Mouse (Mus musculus): ENCODE results near the gene Atxn2. TPM values are rescaled to one million over a fixed set of nuclear protein-coding genes. Genes with fewer than 3 reads are reported as not detected.

Gene Atxn2
- polyA plus RNA-seq, 1 experiment from 2014 or later: 38.9 TPM

DNA sequence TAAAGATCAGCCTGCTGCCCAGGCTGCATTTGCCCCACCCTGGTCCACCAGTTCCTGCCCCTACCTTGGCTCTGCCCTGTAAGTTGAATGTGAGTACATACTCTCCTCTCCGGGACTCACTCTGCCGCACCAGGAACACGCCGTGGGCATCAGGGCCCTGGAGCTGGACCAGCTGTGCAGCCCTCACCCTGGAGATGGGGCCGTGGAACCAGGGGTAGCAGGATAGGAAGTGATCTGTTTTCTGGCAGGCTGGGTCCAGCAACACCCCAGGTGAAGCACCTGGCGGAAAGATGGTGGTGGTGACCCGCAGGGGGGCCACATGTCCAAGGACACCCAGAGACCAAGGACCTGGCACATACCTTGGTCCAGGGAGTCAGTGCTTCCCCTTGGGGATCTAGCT is 107.3 kb downstream of the Atxn2 start:
- Histone ChIP-seq H3K36me3 (ENCODE audit: insufficient read depth, low read length) (peaks cover 66% of the 10 kb centered on the region), H3K9me3 (ENCODE audit: low read length) (no peaks in the 10 kb centered on the region), H3K4me3 (ENCODE audit: low read length) (no peak overlapping the region), H3K27me3 (ENCODE audit: insufficient read depth, low read length) (no peaks in the 10 kb centered on the region), H3K27ac (ENCODE audit: low read length) (no peak overlapping the region), H3K4me2 (replicated peaks; ENCODE audit: low read depth, low read length) (no peak overlapping the region), H3K9ac (replicated peaks; ENCODE audit: low read length) (no peak overlapping the region), H3K4me1 (ENCODE audit: insufficient read depth, low read length) (no peaks in the 10 kb centered on the region)
- WGBS: 94% methylated on average over 7 of the region's 7 CpGs
- no peak for ATAC-seq (ENCODE audit: low FRiP score, low TSS enrichment)

DNA sequence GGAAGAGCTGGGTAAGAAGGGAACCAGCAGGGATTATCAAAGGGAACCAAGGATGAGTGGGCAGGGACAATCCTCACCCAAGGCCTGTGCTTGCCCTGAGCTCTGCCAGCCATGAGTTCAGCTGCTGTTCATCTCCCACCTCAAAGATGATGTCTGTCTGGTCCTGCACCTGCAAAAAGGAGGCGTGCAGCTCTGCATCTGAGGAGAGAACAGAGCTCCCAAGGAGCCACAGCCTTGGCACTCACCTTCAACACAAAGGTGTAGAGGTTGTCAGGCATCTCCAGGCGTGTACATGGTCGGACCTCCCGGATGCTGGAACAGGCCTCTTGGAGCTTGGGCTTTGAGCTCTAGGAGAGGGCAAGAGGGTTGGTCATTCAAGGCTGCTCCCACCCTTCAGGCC is 107.7 kb downstream of the Atxn2 start:
- ATAC-seq (ENCODE audit: low FRiP score, low TSS enrichment): no peak
- Histone ChIP-seq H3K4me1 (ENCODE audit: insufficient read depth, low read length) (0 out of 2 replicates have a peak, but pooled peaks cover 3% of the 10 kb centered on the region), H3K9ac (replicated peaks; ENCODE audit: low read length) (no peak overlapping the region), H3K36me3 (ENCODE audit: insufficient read depth, low read length) (peaks cover 62% of the 10 kb centered on the region), H3K9me3 (ENCODE audit: low read length) (no peaks in the 10 kb centered on the region), H3K4me2 (replicated peaks; ENCODE audit: low read depth, low read length) (no peak overlapping the region), H3K4me3 (ENCODE audit: low read length) (no peak overlapping the region), H3K27me3 (ENCODE audit: insufficient read depth, low read length) (no peaks in the 10 kb centered on the region), H3K27ac (ENCODE audit: low read length) (no peak overlapping the region)
- 92% methylated on average over 4 of the region's 4 CpGs for WGBS

DNA sequence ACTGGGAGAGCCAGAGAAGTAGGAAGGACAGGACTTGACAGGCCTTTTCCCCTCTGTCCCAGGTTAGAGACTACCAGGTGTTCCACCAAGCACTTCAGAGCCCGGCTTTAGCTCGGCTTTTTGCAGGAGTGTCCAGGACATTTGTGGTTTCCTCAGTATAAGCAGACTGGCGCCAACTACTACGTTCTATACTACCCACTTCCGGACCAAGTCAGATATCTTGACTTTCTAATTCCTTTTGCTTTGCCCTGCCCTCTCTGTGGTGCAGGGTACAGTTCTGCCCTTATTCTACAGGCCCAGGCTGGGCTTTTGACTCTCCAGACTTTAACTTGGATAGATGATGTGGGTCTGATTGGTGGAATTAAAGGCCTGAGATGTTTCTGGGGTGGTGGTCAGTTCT is 108.4 kb downstream of the Atxn2 start:
- ATAC-seq (ENCODE audit: low FRiP score, low TSS enrichment): no peak
- 0 out of 2 replicates have a peak, but pooled peaks cover 3% of the 10 kb centered on the region for H3K4me1 ChIP-seq (ENCODE audit: insufficient read depth, low read length)
- H3K9ac ChIP-seq (replicated peaks; ENCODE audit: low read length): no peak overlapping the region
- H3K27ac ChIP-seq (ENCODE audit: low read length): no peak overlapping the region
- H3K4me2 ChIP-seq (replicated peaks; ENCODE audit: low read depth, low read length): no peak overlapping the region
- H3K36me3 ChIP-seq (ENCODE audit: insufficient read depth, low read length): peaks cover 56% of the 10 kb centered on the region
- no peaks in the 10 kb centered on the region for H3K27me3 ChIP-seq (ENCODE audit: insufficient read depth, low read length)
- WGBS: 86% methylated on average over 5 of the region's 5 CpGs
- no peaks in the 10 kb centered on the region for H3K9me3 ChIP-seq (ENCODE audit: low read length)
- no peak overlapping the region for H3K4me3 ChIP-seq (ENCODE audit: low read length)

DNA sequence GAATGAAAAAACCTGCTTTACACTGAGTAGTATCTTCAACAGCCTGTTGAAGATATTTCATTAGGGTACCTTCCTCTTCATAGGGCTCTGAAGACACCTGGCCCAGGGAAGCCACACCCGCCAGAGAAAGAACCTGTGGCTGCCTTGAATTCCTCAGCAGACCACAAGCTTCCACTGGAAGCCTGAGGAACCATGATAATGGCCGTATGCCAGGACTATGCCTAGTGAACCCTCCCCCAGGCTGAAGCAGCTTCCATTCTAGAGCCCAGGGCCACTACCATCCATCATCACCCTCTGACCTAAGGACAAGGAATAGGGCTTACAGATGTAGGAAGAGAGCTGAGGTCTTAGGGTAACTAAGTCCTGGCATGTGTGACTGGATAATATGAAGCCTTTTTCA is 109.0 kb downstream of the Atxn2 start:
- Histone ChIP-seq H3K4me1 (ENCODE audit: insufficient read depth, low read length) (0 out of 2 replicates have a peak, but pooled peaks cover 3% of the 10 kb centered on the region), H3K4me3 (ENCODE audit: low read length) (no peak overlapping the region), H3K9ac (replicated peaks; ENCODE audit: low read length) (no peak overlapping the region), H3K4me2 (replicated peaks; ENCODE audit: low read depth, low read length) (no peak overlapping the region), H3K27ac (ENCODE audit: low read length) (no peak overlapping the region), H3K27me3 (ENCODE audit: insufficient read depth, low read length) (no peaks in the 10 kb centered on the region), H3K9me3 (ENCODE audit: low read length) (no peaks in the 10 kb centered on the region), H3K36me3 (ENCODE audit: insufficient read depth, low read length) (peaks cover 56% of the 10 kb centered on the region)
- WGBS: 84% methylated on average over 2 of the region's 2 CpGs
- ATAC-seq (ENCODE audit: low FRiP score, low TSS enrichment): no peak

DNA sequence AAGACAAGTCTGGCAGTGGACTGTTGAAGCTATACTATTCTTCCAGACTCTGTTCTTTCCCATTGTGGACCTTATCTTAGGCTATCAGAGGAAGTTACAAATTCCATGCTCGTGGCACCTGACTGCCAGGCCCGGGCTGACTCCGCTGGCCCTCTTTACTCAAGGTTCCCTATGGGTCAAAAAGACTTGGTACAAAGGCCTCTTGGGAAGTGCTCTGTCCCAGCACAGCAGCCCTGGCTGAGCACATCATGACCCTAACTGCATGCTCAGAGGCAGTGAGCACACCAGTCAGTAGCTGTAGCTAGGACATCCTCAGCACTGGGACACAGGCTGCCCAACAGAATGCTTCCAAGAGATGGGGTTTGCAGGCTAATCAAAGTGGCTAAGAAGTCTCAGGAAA is 109.5 kb downstream of the Atxn2 start:
- Histone ChIP-seq H3K4me3 (ENCODE audit: low read length) (no peak overlapping the region), H3K4me2 (replicated peaks; ENCODE audit: low read depth, low read length) (no peak overlapping the region), H3K4me1 (ENCODE audit: insufficient read depth, low read length) (0 out of 2 replicates have a peak, but pooled peaks cover 3% of the 10 kb centered on the region), H3K9me3 (ENCODE audit: low read length) (no peaks in the 10 kb centered on the region), H3K9ac (replicated peaks; ENCODE audit: low read length) (no peak overlapping the region), H3K36me3 (ENCODE audit: insufficient read depth, low read length) (peaks cover 52% of the 10 kb centered on the region), H3K27ac (ENCODE audit: low read length) (no peak overlapping the region), H3K27me3 (ENCODE audit: insufficient read depth, low read length) (no peaks in the 10 kb centered on the region)
- WGBS: 79% methylated on average over 3 of the region's 3 CpGs
- no peak for ATAC-seq (ENCODE audit: low FRiP score, low TSS enrichment)

DNA sequence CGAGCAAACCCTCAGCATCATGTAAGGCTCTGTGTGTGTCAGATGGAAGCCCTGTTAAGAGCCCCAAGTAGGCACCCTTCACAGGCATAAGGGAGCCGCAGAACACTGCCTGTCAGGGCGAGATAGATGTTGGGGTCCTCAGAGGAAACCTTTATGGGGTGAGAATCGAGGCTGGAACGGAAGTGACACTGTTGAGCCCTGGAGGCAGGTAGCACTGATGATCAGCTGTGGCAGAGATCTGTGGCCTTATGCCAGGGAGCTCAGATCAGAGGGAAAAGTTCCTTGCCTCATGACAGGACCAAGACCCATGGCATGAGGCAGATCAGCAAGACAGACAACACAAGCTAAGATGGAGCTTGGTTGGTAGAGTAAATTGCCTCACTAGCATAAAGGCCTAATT is 110.0 kb downstream of the Atxn2 start:
- WGBS: 82% methylated on average over 5 of the region's 5 CpGs
- H3K36me3 ChIP-seq (ENCODE audit: insufficient read depth, low read length): peaks cover 47% of the 10 kb centered on the region

DNA sequence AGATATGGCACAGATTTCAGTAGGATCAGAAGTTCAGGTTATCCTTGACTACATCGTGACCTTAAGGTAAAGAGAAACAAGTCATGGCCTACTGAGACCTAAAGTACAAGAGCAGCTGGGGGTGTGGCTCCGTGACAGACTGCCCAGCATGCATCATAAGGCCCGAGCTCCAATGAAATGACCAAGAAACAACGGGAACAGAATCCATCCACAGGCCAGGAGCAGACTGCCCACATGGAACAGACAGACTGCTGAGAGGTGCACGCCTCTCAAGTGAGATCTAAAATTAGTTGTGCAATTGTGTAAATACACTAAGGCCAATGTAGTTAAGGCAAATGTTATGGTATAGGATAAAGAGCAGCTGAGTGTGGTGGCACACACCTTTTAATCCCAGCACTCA is 110.4 kb downstream of the Atxn2 start:
- no peaks in the 10 kb centered on the region for H3K9me3 ChIP-seq (ENCODE audit: low read length)
- H3K27me3 ChIP-seq (ENCODE audit: insufficient read depth, low read length): no peaks in the 10 kb centered on the region
- H3K4me3 ChIP-seq (ENCODE audit: low read length): no peak overlapping the region
- H3K36me3 ChIP-seq (ENCODE audit: insufficient read depth, low read length): peaks cover 43% of the 10 kb centered on the region
- H3K4me2 ChIP-seq (replicated peaks; ENCODE audit: low read depth, low read length): no peak overlapping the region
- no peak for ATAC-seq (ENCODE audit: low FRiP score, low TSS enrichment)
- H3K4me1 ChIP-seq (ENCODE audit: insufficient read depth, low read length): 0 out of 2 replicates have a peak, but pooled peaks cover 3% of the 10 kb centered on the region
- no peak overlapping the region for H3K9ac ChIP-seq (replicated peaks; ENCODE audit: low read length)
- WGBS: 73% methylated on average over 5 of the region's 5 CpGs
- H3K27ac ChIP-seq (ENCODE audit: low read length): no peak overlapping the region

More for the DNA sequence above, 110.0 kb downstream of the Atxn2 start:
- H3K4me1 ChIP-seq (ENCODE audit: insufficient read depth, low read length): 0 out of 2 replicates have a peak, but pooled peaks cover 3% of the 10 kb centered on the region
- no peak overlapping the region for H3K9ac ChIP-seq (replicated peaks; ENCODE audit: low read length)
- H3K4me2 ChIP-seq (replicated peaks; ENCODE audit: low read depth, low read length): no peak overlapping the region
- no peak for ATAC-seq (ENCODE audit: low FRiP score, low TSS enrichment)
- H3K9me3 ChIP-seq (ENCODE audit: low read length): no peaks in the 10 kb centered on the region
- H3K27me3 ChIP-seq (ENCODE audit: insufficient read depth, low read length): no peaks in the 10 kb centered on the region
- no peak overlapping the region for H3K4me3 ChIP-seq (ENCODE audit: low read length)
- no peak overlapping the region for H3K27ac ChIP-seq (ENCODE audit: low read length)

DNA sequence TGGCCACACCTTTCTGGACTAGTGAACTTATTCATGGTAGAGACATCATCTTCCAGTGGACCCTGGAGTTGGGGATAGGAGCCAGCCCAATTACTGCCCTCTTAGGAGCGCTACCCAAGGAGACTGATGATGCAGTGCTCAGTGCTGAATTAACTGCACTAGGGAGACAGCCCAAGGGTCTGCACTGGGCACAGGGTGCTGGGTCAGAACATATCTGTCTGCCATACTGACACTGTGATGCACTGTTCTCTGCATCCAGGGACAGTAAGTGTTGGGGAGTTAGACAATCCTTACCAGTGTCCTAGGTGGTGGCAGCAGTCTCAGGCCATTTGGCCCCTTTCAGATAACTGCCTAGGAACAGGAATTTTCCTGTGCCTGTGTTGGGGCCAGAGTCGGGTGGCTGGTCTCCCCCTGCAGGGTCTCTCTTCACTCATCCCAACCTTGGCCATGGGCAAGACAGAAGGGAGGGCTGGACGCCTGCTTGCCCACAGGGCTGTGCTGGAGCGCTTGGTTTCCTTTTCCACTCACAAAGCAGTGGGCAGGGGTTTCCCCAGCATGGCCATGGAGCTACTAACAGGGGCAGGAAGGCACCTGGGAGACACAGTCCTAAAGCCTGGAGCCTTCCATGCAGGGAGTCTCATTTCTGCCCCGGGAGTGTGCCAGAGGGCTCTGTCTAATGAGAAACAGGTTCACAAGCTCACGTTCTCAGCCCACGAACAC is 111.8 kb downstream of the Atxn2 start:
- Histone ChIP-seq H3K27me3 (ENCODE audit: insufficient read depth, low read length) (no peaks in the 10 kb centered on the region), H3K9me3 (ENCODE audit: low read length) (no peaks in the 10 kb centered on the region), H3K9ac (replicated peaks; ENCODE audit: low read length) (no peak overlapping the region), H3K4me3 (ENCODE audit: low read length) (no peak overlapping the region), H3K4me2 (replicated peaks; ENCODE audit: low read depth, low read length) (no peak overlapping the region), H3K4me1 (ENCODE audit: insufficient read depth, low read length) (0 out of 2 replicates have a peak, but pooled peaks cover 3% of the 10 kb centered on the region), H3K27ac (ENCODE audit: low read length) (no peak overlapping the region), H3K36me3 (ENCODE audit: insufficient read depth, low read length) (peaks cover 32% of the 10 kb centered on the region)
- WGBS: 64% methylated on average over 7 of the region's 7 CpGs
- ATAC-seq (ENCODE audit: low FRiP score, low TSS enrichment): no peak

DNA sequence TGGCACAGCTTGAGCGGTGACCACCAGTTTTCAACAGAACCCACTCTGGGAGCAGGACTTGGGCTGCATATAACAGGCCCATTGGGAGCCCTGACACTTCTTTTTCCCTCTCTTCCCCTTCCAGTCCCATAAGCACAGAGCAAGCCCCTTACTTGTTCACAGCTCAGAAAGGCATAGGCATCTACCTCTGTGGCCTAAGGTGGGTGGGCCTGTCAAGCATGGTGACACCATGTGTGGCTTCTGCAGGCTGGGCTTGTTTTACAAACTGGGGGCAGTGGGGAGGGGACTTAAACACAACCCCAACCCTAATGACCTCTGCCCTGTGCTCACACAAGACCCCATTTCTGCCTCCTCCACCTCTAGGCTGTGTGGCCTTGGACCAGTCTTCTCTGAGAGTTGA is 112.5 kb downstream of the Atxn2 start:
- no peak for ATAC-seq (ENCODE audit: low FRiP score, low TSS enrichment)
- peaks cover 8% of the 10 kb centered on the region; the same call in 1 of the 2 replicates for H3K4me1 ChIP-seq (ENCODE audit: insufficient read depth, low read length)
- no peak overlapping the region for H3K9ac ChIP-seq (replicated peaks; ENCODE audit: low read length)
- H3K36me3 ChIP-seq (ENCODE audit: insufficient read depth, low read length): peaks cover 32% of the 10 kb centered on the region
- H3K27ac ChIP-seq (ENCODE audit: low read length): no peak overlapping the region
- no peaks in the 10 kb centered on the region for H3K27me3 ChIP-seq (ENCODE audit: insufficient read depth, low read length)
- 100% methylated on average over 1 of the region's 1 CpGs for WGBS
- no peaks in the 10 kb centered on the region for H3K9me3 ChIP-seq (ENCODE audit: low read length)
- H3K4me2 ChIP-seq (replicated peaks; ENCODE audit: low read depth, low read length): no peak overlapping the region
- H3K4me3 ChIP-seq (ENCODE audit: low read length): no peak overlapping the region

DNA sequence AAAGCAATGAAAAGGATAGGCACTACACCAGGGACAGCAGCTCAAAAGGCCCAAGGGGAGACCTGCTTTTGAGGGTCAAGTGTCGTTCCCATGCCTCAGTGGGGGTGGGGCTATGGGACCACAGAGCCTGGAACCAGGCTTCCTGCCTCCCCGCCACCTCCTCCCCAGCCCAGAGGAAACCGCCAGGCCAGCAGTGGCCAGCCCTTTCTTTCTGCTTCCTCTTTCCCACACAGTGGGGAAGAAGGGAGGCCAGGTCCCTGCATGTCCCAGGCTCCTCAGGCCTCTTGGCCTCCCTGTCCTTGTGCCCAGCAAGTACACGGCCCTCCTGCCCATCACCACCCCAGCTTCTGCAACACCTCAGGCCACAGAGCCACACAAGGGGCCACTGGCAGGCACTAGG is 113.0 kb downstream of the Atxn2 start:
- Histone ChIP-seq H3K36me3 (ENCODE audit: insufficient read depth, low read length) (peaks cover 27% of the 10 kb centered on the region), H3K4me3 (ENCODE audit: low read length) (no peak overlapping the region), H3K27ac (ENCODE audit: low read length) (peak overlapping the region; percentile 77), H3K4me2 (replicated peaks; ENCODE audit: low read depth, low read length) (no peak overlapping the region), H3K9ac (replicated peaks; ENCODE audit: low read length) (0 out of 2 replicates have a peak overlapping the region, but pooled peaks have one; percentile 12), H3K27me3 (ENCODE audit: insufficient read depth, low read length) (no peaks in the 10 kb centered on the region), H3K4me1 (ENCODE audit: insufficient read depth, low read length) (peaks cover 13% of the 10 kb centered on the region; the same call in 1 of the 2 replicates), H3K9me3 (ENCODE audit: low read length) (no peaks in the 10 kb centered on the region)
- peak; percentile 33 for ATAC-seq (ENCODE audit: low FRiP score, low TSS enrichment)
- WGBS: 46% methylated on average over 4 of the region's 4 CpGs

All from kidney, embryonic 16.5 days (tissue).